Mouse (Mus musculus) midbrain, postnatal 0 days (tissue): ENCODE results near the gene Tsc22d2. TPM values are rescaled to one million over a fixed set of nuclear protein-coding genes. Genes with fewer than 3 reads are reported as not detected.
A peak's percentile ranks its signal among the peaks of the same experiment; 100 is the strongest.

Experiments used
- ATAC-seq: fragments of 200-750 bp; cut with Nextera tagmentation; 2 replicates; pipeline ENCODE4 v1.8.0; 2017; ENCODE audit warnings: moderate number of reproducible peaks, mild to moderate bottlenecking, moderate TSS enrichment, moderate library complexity; ENCODE audit not compliant: low FRiP score
- DNase-seq: peaks from one replicate; pipeline ENCODE4 v3.0.0-alpha.2; 2015; ENCODE audit warnings: low spot score
- H3K27ac ChIP-seq: fragments of 300-500 bp; sonication (generic); 2 replicates; pipeline ENCODE4 v1.5.1; 2014; ENCODE audit warnings: low read depth, mild to moderate bottlenecking, low read length, mixed read lengths
- H3K27me3 ChIP-seq: fragments of 300-500 bp; sonication (generic); 2 replicates; pipeline ENCODE4 v1.6.1; 2014; ENCODE audit warnings: low read length, control low read depth, mixed read lengths; ENCODE audit not compliant: insufficient read depth
- H3K36me3 ChIP-seq: fragments of 300-500 bp; sonication (generic); 2 replicates; pipeline ENCODE4 v1.6.1; 2014; ENCODE audit warnings: low read length, control low read depth, mixed read lengths; ENCODE audit not compliant: insufficient read depth
- H3K4me1 ChIP-seq: fragments of 300-500 bp; sonication (generic); 2 replicates; pipeline ENCODE4 v1.6.1; 2014; ENCODE audit warnings: mild to moderate bottlenecking, control low read depth, antibody characterized with exemption, low read length, mixed read lengths; ENCODE audit not compliant: insufficient read depth
- H3K4me2 ChIP-seq: fragments of 300-500 bp; sonication (generic); 2 replicates; pipeline ENCODE4 v1.6.1; 2014; ENCODE audit warnings: low read depth, mild to moderate bottlenecking, low read length, mixed read lengths; ENCODE audit not compliant: poor library complexity, severe bottlenecking
- H3K4me3 ChIP-seq: fragments of 300-500 bp; sonication (generic); 2 replicates; pipeline ENCODE4 v1.5.1; 2014; ENCODE audit warnings: low read depth, mild to moderate bottlenecking, low read length, moderate library complexity
- H3K9ac ChIP-seq: fragments of 300-500 bp; sonication (generic); replicated peaks from 2 replicates; pipeline ENCODE4 v1.6.1; 2014; ENCODE audit warnings: mild to moderate bottlenecking, low read length, moderate library complexity, mixed read lengths; ENCODE audit not compliant: poor library complexity, severe bottlenecking
- H3K9me3 ChIP-seq: fragments of 300-500 bp; sonication (generic); 2 replicates; pipeline ENCODE4 v1.6.1; 2016; ENCODE audit warnings: low read length, control low read depth
- CTCF ChIP-seq: IDR thresholded peaks from 2 replicates; pipeline ENCODE4 v1.5.1; 2016; ENCODE audit warnings: antibody characterized with exemption, mild to moderate bottlenecking
- WGBS: fragments of 180-500 bp; shearing (Covaris S2); extraction: QIAGEN DNeasy Blood & Tissue Kit; methylation state at CpG from one replicate; pipeline ENCODE4 v1.1.7; 2014; 5-methylcytosine and 5-hydroxymethylcytosine counted together
- polyA plus RNA-seq: library from polyadenylated mRNA; unstranded; fragments of >200 nt; fragmentation: Nextera tagmentation; extraction: Ambion mirVana; gene quantifications from 2 replicates; pipeline ENCODE4 v1.2.1, GENCODE M21; 2015
- total RNA-seq: library from RNA; depleted of rRNA; stranded (reverse); fragments of >200 nt; gene quantifications from 2 replicates; pipeline ENCODE4 v1.2.3, GENCODE M21; 2014

Tsc22d2 gene
- total and polyA plus RNA-seq, 2 experiments from 2014 or later = 11.7 to 40.3 TPM

DNA sequence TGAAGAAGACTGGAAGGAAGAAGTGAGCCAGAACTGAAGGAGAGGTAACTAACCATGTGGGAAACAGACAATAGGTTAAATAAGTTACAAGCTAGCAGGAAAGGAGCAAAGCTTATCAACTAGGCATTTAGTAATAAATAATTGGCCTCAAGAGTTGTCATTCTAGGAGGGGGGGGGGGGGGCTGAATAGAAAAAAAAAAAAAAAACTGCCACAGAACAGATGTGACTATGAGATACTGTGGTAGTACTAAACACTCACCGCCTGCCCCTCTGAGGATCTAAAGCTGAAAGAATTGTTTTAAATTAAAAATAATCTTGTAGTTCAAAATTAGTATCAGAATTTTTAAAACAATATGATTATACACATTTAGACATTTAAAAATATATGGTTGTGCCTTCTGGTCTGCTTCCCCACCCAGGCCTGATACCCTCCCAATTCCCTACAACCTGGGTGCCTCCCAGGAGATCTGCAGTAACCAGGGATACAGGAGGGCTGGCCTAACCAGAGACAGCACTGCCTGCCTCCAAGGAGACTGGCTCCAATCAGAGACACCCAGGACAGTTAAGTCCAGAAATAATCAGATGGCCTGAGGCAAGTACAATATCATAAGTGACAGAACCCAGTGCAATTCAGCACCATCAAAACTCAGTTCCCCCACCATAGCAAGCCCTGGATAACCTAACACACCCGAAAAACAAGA lies 64.4 kb downstream of the Tsc22d2 start:
- H3K27me3 ChIP-seq = no peaks in the 10 kb centered on the region
- no peaks in the 10 kb centered on the region for H3K36me3 ChIP-seq
- H3K9me3 ChIP-seq = no peaks in the 10 kb centered on the region
- H3K4me1 ChIP-seq = no peaks in the 10 kb centered on the region
- no peak overlapping the region for H3K4me3 ChIP-seq
- no peak overlapping the region for H3K4me2 ChIP-seq
- no peak for TF ChIP-seq CTCF
- 88% methylated on average over 2 of the region's 2 CpGs for WGBS
- no peak overlapping the region for H3K9ac ChIP-seq
- DNase-seq = no peak
- no peak for ATAC-seq
- H3K27ac ChIP-seq = no peak overlapping the region

DNA sequence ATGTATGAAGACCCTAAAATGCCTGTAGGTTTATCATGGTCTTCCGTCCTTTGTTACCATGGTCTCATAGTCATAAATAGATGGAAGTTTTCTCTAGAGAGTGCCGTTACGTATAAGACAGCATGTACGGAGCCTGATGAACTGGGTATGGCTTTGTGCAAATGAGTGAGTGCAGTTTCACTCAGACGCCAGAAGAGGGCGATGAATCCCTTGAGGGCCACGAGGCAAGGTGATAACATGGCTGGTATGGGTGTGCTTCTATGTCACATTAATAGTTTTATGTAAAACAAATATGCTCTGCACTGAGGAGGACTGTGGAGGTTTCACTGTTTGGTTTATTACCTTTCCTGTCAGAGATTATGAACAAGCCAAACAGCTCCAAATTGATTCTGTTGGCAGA lies 71.4 kb downstream of the Tsc22d2 start:
- H3K4me2 ChIP-seq = no peak overlapping the region
- DNase-seq (no peak), ATAC-seq (no peak)
- no peaks in the 10 kb centered on the region for H3K9me3 ChIP-seq
- H3K9ac ChIP-seq = no peak overlapping the region
- H3K4me3 ChIP-seq = no peak overlapping the region
- H3K36me3 ChIP-seq = no peaks in the 10 kb centered on the region
- 71% methylated on average over 7 of the region's 7 CpGs for WGBS
- peak; percentile 40; the same call in 1 of the 2 replicates for TF ChIP-seq CTCF
- H3K27me3 ChIP-seq = no peaks in the 10 kb centered on the region
- H3K4me1 ChIP-seq = no peaks in the 10 kb centered on the region
- no peak overlapping the region for H3K27ac ChIP-seq

DNA sequence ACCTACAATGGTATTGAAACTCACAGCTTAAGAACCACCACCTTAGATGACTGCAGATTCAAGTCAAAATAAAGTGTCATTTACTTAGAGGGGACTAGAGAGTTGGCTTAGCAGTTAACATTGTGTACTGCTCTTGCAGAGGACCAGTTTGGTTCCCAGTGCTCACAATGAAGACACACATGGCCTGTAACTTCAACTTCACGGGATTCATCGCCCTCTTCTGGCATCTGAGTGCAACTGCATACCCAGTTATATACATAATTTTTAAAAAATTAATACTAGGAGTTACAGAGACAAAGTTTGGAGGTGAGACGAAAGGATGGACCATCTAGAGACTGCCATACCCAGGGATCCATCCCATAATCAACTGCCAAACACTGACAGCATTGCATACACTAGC lies 72.6 kb downstream of the Tsc22d2 start:
- Histone ChIP-seq H3K27ac (no peak overlapping the region), H3K9me3 (no peaks in the 10 kb centered on the region), H3K4me2 (no peak overlapping the region), H3K27me3 (no peaks in the 10 kb centered on the region), H3K4me3 (no peak overlapping the region), H3K4me1 (no peaks in the 10 kb centered on the region), H3K9ac (no peak overlapping the region), H3K36me3 (no peaks in the 10 kb centered on the region)
- peak; percentile 33 for TF ChIP-seq CTCF
- DNase-seq (no peak), ATAC-seq (no peak)
- WGBS = 79% methylated on average over 3 of the region's 3 CpGs

DNA sequence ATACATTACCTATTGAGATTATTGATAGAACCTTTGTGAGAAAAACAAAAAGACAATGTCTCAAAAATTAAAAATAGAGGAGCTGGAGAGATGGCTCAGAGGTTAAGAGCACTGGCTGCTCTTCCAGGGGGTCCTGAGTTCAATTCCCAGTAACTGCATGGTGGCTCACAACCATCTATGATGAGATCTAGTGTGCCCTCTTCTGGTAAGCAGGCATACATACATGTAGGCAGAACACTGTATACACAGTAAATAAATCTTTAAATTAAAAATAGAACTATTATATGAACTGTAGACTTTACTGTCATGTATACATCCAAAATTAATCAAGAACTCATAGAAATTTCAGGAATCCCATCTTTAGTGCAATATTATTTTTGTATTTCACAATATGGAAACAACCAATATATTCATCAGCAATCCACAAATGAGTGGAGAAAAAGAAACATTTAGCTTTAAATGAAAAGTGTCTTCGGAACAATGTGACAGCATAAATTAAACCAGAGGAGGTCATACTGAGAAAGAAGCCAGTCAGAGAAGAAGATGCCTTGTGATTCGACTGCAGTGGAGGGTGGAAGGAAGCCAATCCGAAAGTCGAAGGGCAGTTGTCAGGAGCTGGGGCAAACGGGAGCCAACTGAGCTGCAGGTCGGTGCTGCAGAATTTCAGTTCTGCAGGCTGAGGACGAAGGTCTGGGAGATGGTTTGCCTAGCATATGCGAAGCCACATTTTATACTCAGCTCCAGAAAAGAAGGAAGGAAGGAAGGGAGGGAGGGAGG lies 73.7 kb downstream of the Tsc22d2 start:
- Histone ChIP-seq H3K4me2 (no peak overlapping the region), H3K36me3 (no peaks in the 10 kb centered on the region), H3K9ac (no peak overlapping the region), H3K4me1 (no peaks in the 10 kb centered on the region), H3K9me3 (no peaks in the 10 kb centered on the region), H3K4me3 (no peak overlapping the region), H3K27me3 (no peaks in the 10 kb centered on the region), H3K27ac (no peak overlapping the region)
- ATAC-seq (no peak), DNase-seq (no peak)
- WGBS = 71% methylated on average over 8 of the region's 8 CpGs
- peak; percentile 24; the same call in 1 of the 2 replicates for TF ChIP-seq CTCF

DNA sequence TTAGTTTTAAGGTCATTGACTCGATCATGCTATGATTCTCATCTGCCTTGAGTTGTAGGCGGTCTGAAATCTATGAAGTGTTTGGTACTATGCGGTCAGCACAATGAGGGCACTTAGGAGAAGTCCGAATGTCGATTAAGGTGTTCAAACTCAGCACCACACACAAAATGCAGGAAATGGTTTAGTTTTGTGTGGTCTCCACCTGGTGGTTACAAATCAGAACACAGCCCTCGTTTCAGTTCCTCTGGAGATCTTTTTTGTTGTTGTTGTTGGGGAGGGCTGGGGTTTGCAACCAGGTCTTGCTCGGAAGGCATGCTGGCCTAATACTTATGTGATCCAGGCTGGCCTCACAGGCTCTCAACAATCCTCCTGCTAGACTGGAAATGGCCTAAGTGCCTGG lies 76.3 kb downstream of the Tsc22d2 start:
- 73% methylated on average over 7 of the region's 7 CpGs for WGBS
- no peak overlapping the region for H3K4me2 ChIP-seq
- no peaks in the 10 kb centered on the region for H3K27me3 ChIP-seq
- H3K36me3 ChIP-seq = no peaks in the 10 kb centered on the region
- DNase-seq (peak; percentile 48), ATAC-seq (no peak)
- no peak overlapping the region for H3K9ac ChIP-seq
- no peaks in the 10 kb centered on the region for H3K9me3 ChIP-seq
- no peaks in the 10 kb centered on the region for H3K4me1 ChIP-seq
- TF ChIP-seq CTCF = peak; percentile 76
- no peak overlapping the region for H3K27ac ChIP-seq
- H3K4me3 ChIP-seq = no peak overlapping the region

DNA sequence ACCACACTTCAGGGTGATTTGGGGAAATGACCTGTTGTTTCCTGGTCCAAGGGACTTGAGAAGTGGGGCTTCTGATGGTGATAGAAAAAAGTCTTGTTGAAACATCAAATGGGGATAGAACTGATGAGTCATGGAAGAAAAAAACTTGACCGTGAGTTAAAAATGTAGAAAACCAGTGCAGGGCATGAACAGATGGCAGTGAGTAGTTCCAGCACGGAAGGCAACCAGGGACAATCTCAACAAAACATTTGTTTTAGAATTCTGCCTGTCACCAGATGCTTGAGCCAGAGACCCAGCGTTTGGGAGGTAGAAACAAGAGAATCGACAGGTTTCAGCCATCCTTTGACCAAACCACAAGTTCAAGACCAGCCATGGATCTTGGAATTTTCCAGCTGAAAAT lies 79.1 kb downstream of the Tsc22d2 start:
- no peak for DNase-seq
- no peak for ATAC-seq
- Histone ChIP-seq H3K4me3 (no peak overlapping the region), H3K4me1 (no peaks in the 10 kb centered on the region), H3K27ac (no peak overlapping the region), H3K9me3 (no peaks in the 10 kb centered on the region), H3K4me2 (no peak overlapping the region), H3K9ac (no peak overlapping the region), H3K36me3 (no peaks in the 10 kb centered on the region), H3K27me3 (no peaks in the 10 kb centered on the region)
- 89% methylated on average over 4 of the region's 4 CpGs for WGBS
- TF ChIP-seq CTCF = no peak
